Mouse (Mus musculus): Measurements from ENCODE around the gene Kat8. TPM values are rescaled to one million over a fixed set of nuclear protein-coding genes. Genes with fewer than 3 reads are reported as not detected.

The Kat8 gene
- total RNA-seq, 2 experiments from 2014 or later, result 13.0 to 13.9 TPM

- no peak for DNase-seq
These were observed 14.8 kb upstream of the Kat8 start for GRCm38 (mm10) chr7:127897542-127897941.

- DNase-seq, result no peak
These were observed 13.9 kb upstream of the Kat8 start for GRCm38 (mm10) chr7:127898179-127898956.

GRCm38 (mm10) chr7:127899997-127900396 lies 12.3 kb upstream of the Kat8 start:
- DNase-seq, result no peak

- DNase-seq, result no peak
These were observed 10.5 kb upstream of the Kat8 start for GRCm38 (mm10) chr7:127901772-127902171.

- peak; percentile 83 for DNase-seq
These were observed 8.1 kb upstream of the Kat8 start, which contains the start of gene Bckdk for GRCm38 (mm10) chr7:127903971-127904796. Bckdk (plus strand) TSS chr7:127904082.

GRCm38 (mm10) chr7:127907939-127908338 lies 4.4 kb upstream of the Kat8 start:
- no peak for DNase-seq

- DNase-seq, result no peak
These were observed 3.7 kb upstream of the Kat8 start for GRCm38 (mm10) chr7:127908656-127909055.

GRCm38 (mm10) chr7:127912938-127913337 lies 622 bp downstream of the Kat8 start:
- no peak for DNase-seq

GRCm38 (mm10) chr7:127915293-127915692 lies 3.0 kb downstream of the Kat8 start:
- no peak for DNase-seq

GRCm38 (mm10) chr7:127918203-127918602 lies 5.9 kb downstream of the Kat8 start:
- peak; percentile 51 for DNase-seq

GRCm38 (mm10) chr7:127919290-127919689 lies 7.0 kb downstream of the Kat8 start:
- DNase-seq, result no peak

GRCm38 (mm10) chr7:127921516-127921915 lies 9.2 kb downstream of the Kat8 start:
- no peak for DNase-seq

- no peak for DNase-seq
These were observed 10.3 kb downstream of the Kat8 start for GRCm38 (mm10) chr7:127922451-127923275.

GRCm38 (mm10) chr7:127923714-127924113 lies 11.4 kb downstream of the Kat8 start:
- no peak for DNase-seq

GRCm38 (mm10) chr7:127925252-127925651 lies 12.9 kb downstream of the Kat8 start:
- no peak for DNase-seq

- no peak for DNase-seq
These were observed 13.8 kb downstream of the Kat8 start for GRCm38 (mm10) chr7:127926066-127926465.

- DNase-seq, result no peak
These were observed 14.5 kb downstream of the Kat8 start for GRCm38 (mm10) chr7:127926846-127927245.

GRCm38 (mm10) chr7:127927726-127928125 lies 15.4 kb downstream of the Kat8 start:
- DNase-seq, result no peak

- no peak for DNase-seq
These were observed 16.3 kb downstream of the Kat8 start for GRCm38 (mm10) chr7:127928596-127928995.

GRCm38 (mm10) chr7:127929923-127930322 lies 17.6 kb downstream of the Kat8 start, which contains the start of gene Prss8:
Prss8 (minus strand) TSS chr7:127930104.
- DNase-seq, result no peak

- DNase-seq, result no peak
These were observed 18.3 kb downstream of the Kat8 start for GRCm38 (mm10) chr7:127930636-127931035.

GRCm38 (mm10) chr7:127931351-127932135 lies 19.2 kb downstream of the Kat8 start:
- peak; percentile 45 for DNase-seq
